Mouse (Mus musculus) heart, adult 2 months (tissue): ENCODE results near the gene Rbl2.

Experiments used
- CTCF ChIP-seq: fragments of 200-600 bp; IDR thresholded peaks from 2 replicates; pipeline ENCODE4 v1.8.1; 2022; ENCODE audit warnings: antibody characterized with exemption, mild to moderate bottlenecking, moderate library complexity
- POLR2A ChIP-seq: fragments of 200-500 bp; IDR thresholded peaks from 2 replicates; pipeline ENCODE4 v1.6.1; 2011; ENCODE audit warnings: mild to moderate bottlenecking, low read depth, low read length, control low read depth; ENCODE audit not compliant: insufficient read depth

DNA sequence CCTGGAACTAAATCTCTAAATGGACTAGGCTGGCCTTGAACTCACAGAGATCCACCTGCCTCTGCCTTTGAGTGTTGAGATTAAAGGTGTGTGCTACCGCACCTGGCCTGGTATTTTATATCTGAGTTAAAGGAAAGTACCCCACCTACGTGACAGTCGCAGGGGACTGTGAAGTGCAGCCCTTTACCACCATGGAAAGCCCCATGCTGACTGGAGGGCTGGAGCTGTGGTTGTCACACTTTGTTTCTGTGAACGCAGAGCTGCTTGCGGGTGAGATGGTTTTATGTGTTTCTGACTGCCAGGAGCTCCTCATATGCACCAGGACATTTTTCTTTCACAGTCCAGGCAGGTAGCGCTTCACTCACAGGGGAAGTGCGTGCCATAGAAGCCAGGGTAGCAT is 18.6 kb downstream of the Rbl2 start:
- TF ChIP-seq CTCF: no peak
- TF ChIP-seq POLR2A: no peak
